Mouse (Mus musculus) hindbrain, postnatal 0 days (tissue): Measurements from ENCODE around the gene Brd4. TPM values are rescaled to one million over a fixed set of nuclear protein-coding genes. Genes with fewer than 3 reads are reported as not detected.

Source experiments
- ATAC-seq: fragments of 200-750 bp; cut with Nextera tagmentation; 2 replicates; pipeline ENCODE4 v1.8.0; 2017; ENCODE audit warnings: mild to moderate bottlenecking, moderate TSS enrichment, moderate library complexity
- DNase-seq: peaks from one replicate; pipeline ENCODE4 v3.0.0-alpha.2; 2015; ENCODE audit warnings: low spot score
- H3K27ac ChIP-seq: fragments of 300-500 bp; sonication (generic); 2 replicates; pipeline ENCODE4 v1.5.1; 2014; ENCODE audit warnings: mild to moderate bottlenecking
- H3K27me3 ChIP-seq: fragments of 300-500 bp; sonication (generic); 2 replicates; pipeline ENCODE4 v1.6.1; 2014; ENCODE audit warnings: low read length, mixed read lengths; ENCODE audit not compliant: insufficient read depth
- H3K36me3 ChIP-seq: fragments of 300-500 bp; sonication (generic); 2 replicates; pipeline ENCODE4 v1.6.1; 2014; ENCODE audit warnings: low read length, mixed read lengths; ENCODE audit not compliant: insufficient read depth
- H3K4me1 ChIP-seq: fragments of 300-500 bp; sonication (generic); 2 replicates; pipeline ENCODE4 v1.6.1; 2014; ENCODE audit warnings: antibody characterized with exemption, low read length, mixed read lengths; ENCODE audit not compliant: insufficient read depth
- H3K4me2 ChIP-seq: fragments of 300-500 bp; sonication (generic); 2 replicates; pipeline ENCODE4 v1.6.1; 2014; ENCODE audit warnings: low read depth, mild to moderate bottlenecking, low read length, moderate library complexity, mixed read lengths
- H3K4me3 ChIP-seq: fragments of 300-500 bp; sonication (generic); 2 replicates; pipeline ENCODE4 v1.5.1; 2014; ENCODE audit warnings: low read length
- H3K9ac ChIP-seq: fragments of 300-500 bp; sonication (generic); replicated peaks from 2 replicates; pipeline ENCODE4 v1.6.1; 2014; ENCODE audit warnings: mild to moderate bottlenecking, low read length, moderate library complexity, mixed read lengths
- H3K9me3 ChIP-seq: fragments of 300-500 bp; sonication (generic); 2 replicates; pipeline ENCODE4 v1.6.1; 2016; ENCODE audit warnings: low read length, mixed read lengths
- CTCF ChIP-seq: IDR thresholded peaks from 2 replicates; pipeline ENCODE4 v1.5.1; 2016; ENCODE audit warnings: antibody characterized with exemption, control low read depth, low read depth
- WGBS: fragments of 180-500 bp; shearing (Covaris S2); extraction: QIAGEN DNeasy Blood & Tissue Kit; methylation state at CpG from one replicate; pipeline ENCODE4 v1.1.7; 2014; 5-methylcytosine and 5-hydroxymethylcytosine counted together
- polyA plus RNA-seq: library from polyadenylated mRNA; unstranded; fragments of >200 nt; fragmentation: Nextera tagmentation; extraction: Ambion mirVana; gene quantifications from 2 replicates; pipeline ENCODE4 v1.2.1, GENCODE M21; 2015
- total RNA-seq: library from RNA; depleted of rRNA; stranded (reverse); fragments of >200 nt; gene quantifications from 2 replicates; pipeline ENCODE4 v1.2.3, GENCODE M21; 2014; rRNA removed

Brd4 gene
- total and polyA plus RNA-seq, 2 experiments from 2014 or later, result 34.3 to 73.8 TPM

DNA sequence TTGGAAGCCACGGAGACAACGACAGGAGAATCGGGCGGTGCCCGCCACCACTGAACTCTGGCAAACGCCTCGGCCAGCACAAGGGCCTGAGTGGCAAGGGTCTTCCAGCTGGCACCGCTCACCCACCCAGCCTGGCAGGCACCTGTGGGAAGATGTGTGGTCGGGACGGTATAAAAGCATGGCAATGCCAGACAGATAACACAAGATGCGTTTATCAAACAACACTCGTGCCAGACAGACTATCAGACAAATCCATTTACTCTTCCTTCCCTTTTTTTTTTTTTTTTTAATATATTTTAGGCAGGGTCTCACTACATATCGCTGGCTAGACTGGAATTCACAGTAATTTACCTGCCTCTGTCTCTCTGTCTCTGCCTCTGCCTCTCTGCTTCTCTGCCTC, 125.7 kb downstream of the Brd4 start:
- ATAC-seq (no peak), DNase-seq (no peak)
- no peak overlapping the region for H3K4me2 ChIP-seq
- no peaks in the 10 kb centered on the region for H3K27me3 ChIP-seq
- H3K4me3 ChIP-seq, result no peak overlapping the region
- H3K27ac ChIP-seq, result no peak overlapping the region
- 85% methylated on average over 13 of the region's 13 CpGs for WGBS
- H3K9ac ChIP-seq, result no peak overlapping the region
- no peaks in the 10 kb centered on the region for H3K9me3 ChIP-seq
- no peak for TF ChIP-seq CTCF
- H3K4me1 ChIP-seq, result no peaks in the 10 kb centered on the region
- no peaks in the 10 kb centered on the region; the same call in 1 of the 2 replicates for H3K36me3 ChIP-seq

DNA sequence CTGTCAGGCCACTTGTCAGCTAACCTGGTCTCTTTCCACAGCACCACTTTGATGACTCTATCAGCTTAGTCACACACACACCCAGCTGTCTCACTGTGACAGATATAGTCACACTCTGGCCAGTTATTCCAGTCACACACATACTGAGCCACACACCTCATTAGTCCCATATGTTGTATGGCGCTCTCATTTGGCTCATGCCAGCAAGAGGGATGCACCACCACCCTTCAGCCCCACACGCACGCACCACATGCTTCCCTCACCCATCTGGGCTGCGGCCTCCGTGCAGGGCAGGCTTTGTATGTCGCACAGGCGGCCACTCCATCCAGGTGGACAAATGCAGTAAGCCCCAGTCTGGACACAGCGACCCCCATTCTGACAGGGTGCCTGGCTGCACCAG, 137.8 kb downstream of the Brd4 start:
- 55% methylated on average over 8 of the region's 8 CpGs for WGBS
- H3K4me3 ChIP-seq, result no peak overlapping the region
- no peaks in the 10 kb centered on the region for H3K9me3 ChIP-seq
- no peaks in the 10 kb centered on the region for H3K27me3 ChIP-seq
- no peak overlapping the region for H3K4me2 ChIP-seq
- no peaks in the 10 kb centered on the region for H3K4me1 ChIP-seq
- H3K27ac ChIP-seq, result no peak overlapping the region
- ATAC-seq, result peak; percentile 67
- peak; percentile 44 for DNase-seq
- no peak overlapping the region for H3K9ac ChIP-seq
- no peak for TF ChIP-seq CTCF
- no peaks in the 10 kb centered on the region for H3K36me3 ChIP-seq

Other genes starting within 250 kb of the Brd4 start
- gene Rrp1b, start 248.6 kb downstream of the Brd4 start, total RNA-seq, result 18.6 and 30.0 TPM in 2 replicates
- 32.5 and 38.9 TPM in 2 replicates for gene Rrp1b, start 248.6 kb downstream of the Brd4 start, polyA plus RNA-seq
- gene Hsf2bp, start 248.4 kb downstream of the Brd4 start, total RNA-seq, result 0.84 TPM in 1 of 2 replicates, not detected in the other
- 0.55 and 0.58 TPM in 2 replicates for gene Hsf2bp, start 248.4 kb downstream of the Brd4 start, polyA plus RNA-seq
- gene Notch3, start 117.9 kb downstream of the Brd4 start, total RNA-seq, result 56.3 and 68.1 TPM in 2 replicates
- gene Notch3, start 117.9 kb downstream of the Brd4 start, polyA plus RNA-seq, result 5.8 and 6.5 TPM in 2 replicates
- 0.31 and 0.61 TPM in 2 replicates for gene Ephx3, start 95.2 kb downstream of the Brd4 start, total RNA-seq
- 0.48 TPM in 2 replicates for gene Ephx3, start 95.2 kb downstream of the Brd4 start, polyA plus RNA-seq
- gene Akap8, start 36.5 kb upstream of the Brd4 start, total RNA-seq, result 94.4 and 108 TPM in 2 replicates
- gene Akap8, start 36.5 kb upstream of the Brd4 start, polyA plus RNA-seq, result 66.4 and 75.2 TPM in 2 replicates
- 73.6 and 76.3 TPM in 2 replicates for gene Akap8l, start 65.9 kb upstream of the Brd4 start, total RNA-seq
- gene Akap8l, start 65.9 kb upstream of the Brd4 start, polyA plus RNA-seq, result 95.7 and 103 TPM in 2 replicates
- 50.4 and 56.8 TPM in 2 replicates for gene Wiz, start 104.7 kb upstream of the Brd4 start, total RNA-seq
- gene Wiz, start 104.7 kb upstream of the Brd4 start, polyA plus RNA-seq, result 24.2 and 28.4 TPM in 2 replicates
- 1.2 and 2.8 TPM in 2 replicates for gene Rasal3, start 118.9 kb upstream of the Brd4 start, total RNA-seq
- 0.61 and 1.2 TPM in 2 replicates for gene Rasal3, start 118.9 kb upstream of the Brd4 start, polyA plus RNA-seq
- not detected in 2 replicates for gene Pglyrp2, start 139.4 kb upstream of the Brd4 start, total RNA-seq
- gene Pglyrp2, start 139.4 kb upstream of the Brd4 start, polyA plus RNA-seq, result not detected in 2 replicates
- 3.8 and 4.0 TPM in 2 replicates for gene Cyp4f39, start 168.0 kb upstream of the Brd4 start, total RNA-seq
- gene Cyp4f39, start 168.0 kb upstream of the Brd4 start, polyA plus RNA-seq, result 1.3 TPM in 2 replicates
- 8.6 and 21.8 TPM in 2 replicates for gene Cyp4f17, start 221.3 kb upstream of the Brd4 start, total RNA-seq
- 10.5 and 11.5 TPM in 2 replicates for gene Cyp4f17, start 221.3 kb upstream of the Brd4 start, polyA plus RNA-seq